Mouse (Mus musculus) embryonic fibroblast, embryonic 13.5 days (primary cell): Measurements from ENCODE around the gene Ccdc151. TPM values are rescaled to one million over a fixed set of nuclear protein-coding genes. Genes with fewer than 3 reads are reported as not detected.

ENCODE experiments used
- H3K27ac ChIP-seq: 2 replicates; pipeline ENCODE4 v1.5.1; 2012; ENCODE audit warnings: low read length, control low read depth, inconsistent platforms; ENCODE audit not compliant: insufficient read depth
- H3K4me1 ChIP-seq: 2 replicates; pipeline ENCODE4 v1.6.1; 2011; ENCODE audit warnings: low read length; ENCODE audit not compliant: control insufficient read depth, insufficient read depth
- H3K4me3 ChIP-seq: 2 replicates; pipeline ENCODE4 v1.5.1; 2011; ENCODE audit warnings: mild to moderate bottlenecking, control low read depth, low read length; ENCODE audit not compliant: insufficient read depth
- CTCF ChIP-seq: IDR thresholded peaks from 2 replicates; pipeline ENCODE4 v1.5.1; 2011; ENCODE audit warnings: mild to moderate bottlenecking, control low read depth, low read length, moderate library complexity, borderline replicate concordance; ENCODE audit not compliant: insufficient read depth
- POLR2A ChIP-seq: IDR thresholded peaks from 2 replicates; pipeline ENCODE4 v1.6.1; 2011; ENCODE audit warnings: low read depth, mild to moderate bottlenecking, control low read depth, low read length, moderate library complexity
- polyA plus RNA-seq: library from polyadenylated mRNA; stranded (reverse); fragments of >200 nt; gene quantifications from 2 replicates; pipeline ENCODE4 v1.2.4, GENCODE M21; 2011; ENCODE audit warnings: low read depth; ENCODE audit not compliant: missing spikeins, insufficient read length

The Ccdc151 gene
- polyA plus RNA-seq, 1 experiment = not detected

- TF ChIP-seq POLR2A = no peak
- TF ChIP-seq CTCF = no peak
- H3K27ac ChIP-seq = no peak overlapping the region
- no peak overlapping the region for H3K4me3 ChIP-seq
- no peaks in the 10 kb centered on the region for H3K4me1 ChIP-seq
Measured at GRCm38 (mm10) chr9:21959244-21959643, 43.2 kb downstream of the Ccdc151 start.

GRCm38 (mm10) chr9:21958372-21958771 lies 44.1 kb downstream of the Ccdc151 start:
- Histone ChIP-seq H3K4me1 (no peaks in the 10 kb centered on the region), H3K27ac (no peak overlapping the region), H3K4me3 (no peak overlapping the region)
- TF ChIP-seq POLR2A = no peak
- no peak for TF ChIP-seq CTCF

GRCm38 (mm10) chr9:21955570-21956281 lies 46.7 kb downstream of the Ccdc151 start, which contains the start of gene Swsap1:
Swsap1 (plus strand) TSS chr9:21955755.
- TF ChIP-seq CTCF (no peak), POLR2A (peak; percentile 84)
- Histone ChIP-seq H3K4me1 (no peaks in the 10 kb centered on the region), H3K4me3 (peak within 1 kb of the TSS; percentile 67), H3K27ac (peak within 1 kb of the TSS; percentile 35)

GRCm38 (mm10) chr9:21955225-21955569 lies 47.2 kb downstream of the Ccdc151 start:
- no peaks in the 10 kb centered on the region for H3K4me1 ChIP-seq
- TF ChIP-seq CTCF (peak; percentile 54; the same call in 1 of the 2 replicates), POLR2A (peak; percentile 58; the same call in 1 of the 2 replicates)
- H3K4me3 ChIP-seq = peak overlapping the region; percentile 67
- peak overlapping the region; percentile 35; the same call in 1 of the 2 replicates for H3K27ac ChIP-seq

GRCm38 (mm10) chr9:21954635-21955034 lies 47.8 kb downstream of the Ccdc151 start:
- no peak for TF ChIP-seq POLR2A
- no peak for TF ChIP-seq CTCF
- Histone ChIP-seq H3K4me3 (no peak overlapping the region), H3K4me1 (no peaks in the 10 kb centered on the region), H3K27ac (no peak overlapping the region)

- Histone ChIP-seq H3K4me1 (no peaks in the 10 kb centered on the region), H3K27ac (no peak overlapping the region), H3K4me3 (no peak overlapping the region)
- TF ChIP-seq CTCF = no peak
- TF ChIP-seq POLR2A = no peak
Measured at GRCm38 (mm10) chr9:21953600-21953999, 48.8 kb downstream of the Ccdc151 start.

GRCm38 (mm10) chr9:21951977-21952376 lies 50.5 kb downstream of the Ccdc151 start:
- TF ChIP-seq CTCF = peak; percentile 25; the same call in 1 of the 2 replicates
- no peak for TF ChIP-seq POLR2A
- H3K27ac ChIP-seq = no peak overlapping the region
- no peak overlapping the region for H3K4me3 ChIP-seq
- no peaks in the 10 kb centered on the region for H3K4me1 ChIP-seq

GRCm38 (mm10) chr9:21950322-21950721 lies 52.1 kb downstream of the Ccdc151 start:
- Histone ChIP-seq H3K4me1 (no peaks in the 10 kb centered on the region), H3K27ac (no peak overlapping the region), H3K4me3 (no peak overlapping the region)
- no peak for TF ChIP-seq POLR2A
- TF ChIP-seq CTCF = no peak

GRCm38 (mm10) chr9:21948790-21949189 lies 53.6 kb downstream of the Ccdc151 start:
- no peak overlapping the region for H3K4me3 ChIP-seq
- TF ChIP-seq POLR2A (no peak), CTCF (no peak)
- no peaks in the 10 kb centered on the region for H3K4me1 ChIP-seq
- H3K27ac ChIP-seq = no peak overlapping the region

GRCm38 (mm10) chr9:21948146-21948545 lies 54.3 kb downstream of the Ccdc151 start:
- TF ChIP-seq POLR2A (no peak), CTCF (no peak)
- H3K4me1 ChIP-seq = no peaks in the 10 kb centered on the region
- H3K4me3 ChIP-seq = no peak overlapping the region
- H3K27ac ChIP-seq = no peak overlapping the region
